Mouse (Mus musculus) midbrain, embryonic 11.5 days (tissue): ENCODE measurements around the gene Acvr2b. TPM values are rescaled to one million over a fixed set of nuclear protein-coding genes. Genes with fewer than 3 reads are reported as not detected.

Experiments used
- ATAC-seq: fragments of 200-750 bp; cut with Nextera tagmentation; 2 replicates; pipeline ENCODE4 v1.8.0; 2017; ENCODE audit warnings: moderate TSS enrichment, moderate library complexity; ENCODE audit not compliant: low FRiP score
- DNase-seq: peaks from one replicate; pipeline ENCODE4 v3.0.0; 2015; ENCODE audit warnings: low spot score; ENCODE audit errors: missing footprints
- H3K27ac ChIP-seq: fragments of 300-500 bp; sonication (generic); 2 replicates; pipeline ENCODE4 v1.5.1; 2014; ENCODE audit warnings: low read depth, low read length
- H3K27me3 ChIP-seq: fragments of 300-500 bp; sonication (generic); 2 replicates; pipeline ENCODE4 v1.6.1; 2014; ENCODE audit warnings: mild to moderate bottlenecking, low read length, moderate library complexity, mixed read lengths; ENCODE audit not compliant: control insufficient read depth, insufficient read depth
- H3K36me3 ChIP-seq: fragments of 300-500 bp; sonication (generic); 2 replicates; pipeline ENCODE4 v1.6.1; 2014; ENCODE audit warnings: mild to moderate bottlenecking, low read length, moderate library complexity, mixed read lengths; ENCODE audit not compliant: control insufficient read depth, insufficient read depth
- H3K4me1 ChIP-seq: fragments of 300-500 bp; sonication (generic); 2 replicates; pipeline ENCODE4 v1.6.1; 2014; ENCODE audit warnings: low read length; ENCODE audit not compliant: control insufficient read depth, insufficient read depth
- H3K4me2 ChIP-seq: fragments of 300-500 bp; sonication (generic); 2 replicates; pipeline ENCODE4 v1.6.1; 2014; ENCODE audit warnings: mild to moderate bottlenecking, moderate library complexity
- H3K4me3 ChIP-seq: fragments of 300-500 bp; sonication (generic); 2 replicates; pipeline ENCODE4 v1.5.1; 2014; ENCODE audit warnings: low read depth, low read length
- H3K9ac ChIP-seq: fragments of 300-500 bp; sonication (generic); 2 replicates; pipeline ENCODE4 v1.6.1; 2014; ENCODE audit warnings: low read length
- H3K9me3 ChIP-seq: fragments of 300-500 bp; sonication (generic); 2 replicates; pipeline ENCODE4 v1.6.1; 2016; ENCODE audit warnings: low read length; ENCODE audit not compliant: control insufficient read depth
- WGBS: fragments of 180-500 bp; shearing (Covaris S2); extraction: QIAGEN DNeasy Blood & Tissue Kit; methylation state at CpG from one replicate; pipeline ENCODE4 v1.1.7; 2014; 5-methylcytosine and 5-hydroxymethylcytosine counted together
- polyA plus RNA-seq: library from polyadenylated mRNA; unstranded; fragments of >200 nt; fragmentation: Nextera tagmentation; extraction: Ambion mirVana; gene quantifications from 2 replicates; pipeline ENCODE4 v1.2.1, GENCODE M21; 2014

Acvr2b gene
- polyA plus RNA-seq, 1 experiment from 2014 or later = 95.4 TPM

- Histone ChIP-seq H3K27me3 (no peaks in the 10 kb centered on the region), H3K4me2 (no peak overlapping the region), H3K9me3 (no peaks in the 10 kb centered on the region), H3K9ac (no peak overlapping the region), H3K36me3 (peaks cover 7% of the 10 kb centered on the region), H3K4me3 (no peak overlapping the region), H3K4me1 (no peaks in the 10 kb centered on the region), H3K27ac (no peak overlapping the region)
- WGBS = 73% methylated on average over 7 of the region's 7 CpGs
- no peak for ATAC-seq
- no peak for DNase-seq
Measured at GRCm38 (mm10) chr9:119425217-119425975, 23.5 kb downstream of the Acvr2b start.

GRCm38 (mm10) chr9:119425976-119426415 is 24.1 kb downstream of the Acvr2b start:
- WGBS = 91% methylated on average over 13 of the region's 13 CpGs
- no peak overlapping the region for H3K4me2 ChIP-seq
- H3K36me3 ChIP-seq = peaks cover 10% of the 10 kb centered on the region
- no peaks in the 10 kb centered on the region for H3K4me1 ChIP-seq
- H3K27me3 ChIP-seq = no peaks in the 10 kb centered on the region
- DNase-seq (no peak), ATAC-seq (no peak)
- H3K9ac ChIP-seq = no peak overlapping the region
- H3K9me3 ChIP-seq = no peaks in the 10 kb centered on the region
- no peak overlapping the region for H3K27ac ChIP-seq
- H3K4me3 ChIP-seq = no peak overlapping the region

- Histone ChIP-seq H3K4me1 (no peaks in the 10 kb centered on the region), H3K4me2 (no peak overlapping the region), H3K36me3 (peaks cover 13% of the 10 kb centered on the region), H3K9ac (no peak overlapping the region), H3K9me3 (no peaks in the 10 kb centered on the region), H3K4me3 (no peak overlapping the region), H3K27me3 (no peaks in the 10 kb centered on the region), H3K27ac (no peak overlapping the region)
- DNase-seq (no peak), ATAC-seq (no peak)
- WGBS = 88% methylated on average over 7 of the region's 7 CpGs
Measured at GRCm38 (mm10) chr9:119426483-119426882, 24.6 kb downstream of the Acvr2b start.

GRCm38 (mm10) chr9:119430311-119430710 is 28.4 kb downstream of the Acvr2b start:
- H3K4me2 ChIP-seq = no peak overlapping the region
- ATAC-seq (peak; percentile 74; the same call in 1 of the 2 replicates), DNase-seq (peak; percentile 92)
- 65% methylated on average over 7 of the region's 7 CpGs for WGBS
- no peaks in the 10 kb centered on the region for H3K4me1 ChIP-seq
- H3K27me3 ChIP-seq = no peaks in the 10 kb centered on the region
- peaks cover 23% of the 10 kb centered on the region for H3K36me3 ChIP-seq
- no peak overlapping the region for H3K4me3 ChIP-seq
- H3K9me3 ChIP-seq = no peaks in the 10 kb centered on the region
- H3K9ac ChIP-seq = no peak overlapping the region
- H3K27ac ChIP-seq = no peak overlapping the region

- no peak overlapping the region for H3K9ac ChIP-seq
- ATAC-seq (no peak), DNase-seq (no peak)
- peaks cover 37% of the 10 kb centered on the region for H3K36me3 ChIP-seq
- WGBS = 97% methylated on average over 2 of the region's 2 CpGs
- no peaks in the 10 kb centered on the region for H3K9me3 ChIP-seq
- no peak overlapping the region for H3K4me2 ChIP-seq
- no peak overlapping the region for H3K27ac ChIP-seq
- H3K27me3 ChIP-seq = no peaks in the 10 kb centered on the region
- no peaks in the 10 kb centered on the region for H3K4me1 ChIP-seq
- H3K4me3 ChIP-seq = no peak overlapping the region
Measured at GRCm38 (mm10) chr9:119435855-119436254, 33.9 kb downstream of the Acvr2b start.

- Histone ChIP-seq H3K27me3 (no peaks in the 10 kb centered on the region), H3K4me3 (no peak overlapping the region), H3K4me1 (no peaks in the 10 kb centered on the region), H3K36me3 (peaks cover 28% of the 10 kb centered on the region), H3K9me3 (no peaks in the 10 kb centered on the region), H3K27ac (no peak overlapping the region), H3K9ac (no peak overlapping the region), H3K4me2 (no peak overlapping the region)
- WGBS = 96% methylated on average over 12 of the region's 12 CpGs
- no peak for ATAC-seq
- DNase-seq = no peak
Measured at GRCm38 (mm10) chr9:119438065-119438464, 36.1 kb downstream of the Acvr2b start.

GRCm38 (mm10) chr9:119438498-119439000 is 36.6 kb downstream of the Acvr2b start:
- no peak overlapping the region for H3K4me2 ChIP-seq

GRCm38 (mm10) chr9:119444738-119445429 is 43.0 kb downstream of the Acvr2b start, which contains the start of gene Exog:
Gene Exog, plus strand, starts transcription at chr9:119444943.
- peaks cover 9% of the 10 kb centered on the region for H3K4me1 ChIP-seq
- H3K9me3 ChIP-seq = no peaks in the 10 kb centered on the region
- H3K36me3 ChIP-seq = peaks cover 14% of the 10 kb centered on the region
- H3K9ac ChIP-seq = peak within 1 kb of the TSS; percentile 96
- H3K27ac ChIP-seq = 0 out of 2 replicates have a peak within 1 kb of the TSS, but pooled peaks have one; percentile 40
- DNase-seq (peak; percentile 100), ATAC-seq (peak; percentile 96)
- H3K4me2 ChIP-seq = peak within 1 kb of the TSS; percentile 89
- WGBS = under 1% methylated on average over 52 of the region's 52 CpGs
- no peaks in the 10 kb centered on the region for H3K27me3 ChIP-seq
- H3K4me3 ChIP-seq = peak within 1 kb of the TSS; percentile 91

More at GRCm38 (mm10) chr9:119438498-119439000, 36.6 kb downstream of the Acvr2b start:
- Histone ChIP-seq H3K4me3 (no peak overlapping the region), H3K36me3 (peaks cover 28% of the 10 kb centered on the region), H3K9me3 (no peaks in the 10 kb centered on the region), H3K4me1 (no peaks in the 10 kb centered on the region), H3K27ac (no peak overlapping the region), H3K9ac (no peak overlapping the region), H3K27me3 (no peaks in the 10 kb centered on the region)
- DNase-seq (no peak), ATAC-seq (no peak)
- 92% methylated on average over 9 of the region's 9 CpGs for WGBS

- Histone ChIP-seq H3K27me3 (no peaks in the 10 kb centered on the region), H3K36me3 (peaks cover 11% of the 10 kb centered on the region), H3K4me2 (peak overlapping the region; percentile 89), H3K4me3 (peak overlapping the region; percentile 91), H3K4me1 (peaks cover 9% of the 10 kb centered on the region), H3K9me3 (no peaks in the 10 kb centered on the region), H3K9ac (peak overlapping the region; percentile 96), H3K27ac (no peak overlapping the region)
- 46% methylated on average over 6 of the region's 6 CpGs for WGBS
- DNase-seq (no peak), ATAC-seq (no peak)
Measured at GRCm38 (mm10) chr9:119445737-119446136, 43.8 kb downstream of the Acvr2b start.
